Mouse (Mus musculus) G1E (cell line): ENCODE results near the gene Samm50. TPM values are rescaled to one million over a fixed set of nuclear protein-coding genes. Genes with fewer than 3 reads are reported as not detected.

ENCODE experiments used
- ATAC-seq: 2 replicates; pipeline ENCODE4 v1.8.0; 2016; ENCODE audit warnings: mild to moderate bottlenecking; ENCODE audit not compliant: insufficient number of reproducible peaks, poor library complexity, low FRiP score, severe bottlenecking; ENCODE audit errors: extremely low read depth
- DNase-seq: peaks from one replicate; pipeline ENCODE4 v3.0.0; 2012; ENCODE audit warnings: low spot score
- H3K27me3 ChIP-seq: 2 replicates; pipeline ENCODE4 v1.6.1; 2012; ENCODE audit warnings: mild to moderate bottlenecking, low read length, inconsistent platforms; ENCODE audit not compliant: insufficient read depth
- H3K36me3 ChIP-seq: replicated peaks from 2 replicates; pipeline ENCODE3; 2012; ENCODE audit warnings: mild to moderate bottlenecking, inconsistent platforms
- H3K4me1 ChIP-seq: 2 replicates; pipeline ENCODE4 v1.6.1; 2012; ENCODE audit warnings: low read depth, low read length, inconsistent platforms, mixed read lengths; ENCODE audit not compliant: insufficient read depth
- H3K4me3 ChIP-seq: 2 replicates; pipeline ENCODE4 v1.5.1; 2012; ENCODE audit warnings: low read depth, mild to moderate bottlenecking, inconsistent platforms, low read length, moderate library complexity, mixed read lengths
- H3K9me3 ChIP-seq: replicated peaks from 2 replicates; pipeline ENCODE4 v1.6.1; 2012; ENCODE audit warnings: inconsistent platforms
- CTCF ChIP-seq: IDR thresholded peaks from 2 replicates; pipeline ENCODE4 v1.5.1; 2012; ENCODE audit warnings: low read depth, low read length, inconsistent platforms, mixed read lengths
- GATA1 ChIP-seq: IDR thresholded peaks from 2 replicates; pipeline ENCODE4 v1.6.1; 2012; ENCODE audit warnings: borderline replicate concordance, low read length, inconsistent platforms, mixed read lengths
- GATA2 ChIP-seq: IDR thresholded peaks from 2 replicates; pipeline ENCODE4 v1.6.1; 2012; ENCODE audit warnings: low read depth, low read length, inconsistent platforms, borderline replicate concordance
- POLR2AphosphoS5 ChIP-seq: IDR thresholded peaks from 2 replicates; pipeline ENCODE4 v1.6.1; 2012; ENCODE audit warnings: low read depth, low read length, inconsistent platforms; ENCODE audit not compliant: insufficient replicate concordance
- TAL1 ChIP-seq: conservative IDR thresholded peaks from 2 replicates; pipeline ENCODE4 v1.6.1; 2012; ENCODE audit warnings: low read depth, low read length, inconsistent platforms, mixed read lengths
- polyA plus RNA-seq: library from polyadenylated mRNA; stranded (reverse); fragments of >175 nt; gene quantifications from 2 replicates; pipeline ENCODE4 v1.2.3, GENCODE M21; 2012
- total RNA-seq, 2 experiments: library from RNA; stranded (forward) in 1 of 2; stranded (reverse) in 1 of 2; fragments of 200-1000 nt in 1 of 2; fragments of >200 nt in 1 of 2; fragmentation: Nextera tagmentation in 1 of 2; gene quantifications; 2 replicates each; pipeline ENCODE4 v1.2.3; 2014 to 2017

The Samm50 gene
- total and polyA plus RNA-seq, 3 experiments: 46.5 to 61.4 (median 51.2) TPM

DNA sequence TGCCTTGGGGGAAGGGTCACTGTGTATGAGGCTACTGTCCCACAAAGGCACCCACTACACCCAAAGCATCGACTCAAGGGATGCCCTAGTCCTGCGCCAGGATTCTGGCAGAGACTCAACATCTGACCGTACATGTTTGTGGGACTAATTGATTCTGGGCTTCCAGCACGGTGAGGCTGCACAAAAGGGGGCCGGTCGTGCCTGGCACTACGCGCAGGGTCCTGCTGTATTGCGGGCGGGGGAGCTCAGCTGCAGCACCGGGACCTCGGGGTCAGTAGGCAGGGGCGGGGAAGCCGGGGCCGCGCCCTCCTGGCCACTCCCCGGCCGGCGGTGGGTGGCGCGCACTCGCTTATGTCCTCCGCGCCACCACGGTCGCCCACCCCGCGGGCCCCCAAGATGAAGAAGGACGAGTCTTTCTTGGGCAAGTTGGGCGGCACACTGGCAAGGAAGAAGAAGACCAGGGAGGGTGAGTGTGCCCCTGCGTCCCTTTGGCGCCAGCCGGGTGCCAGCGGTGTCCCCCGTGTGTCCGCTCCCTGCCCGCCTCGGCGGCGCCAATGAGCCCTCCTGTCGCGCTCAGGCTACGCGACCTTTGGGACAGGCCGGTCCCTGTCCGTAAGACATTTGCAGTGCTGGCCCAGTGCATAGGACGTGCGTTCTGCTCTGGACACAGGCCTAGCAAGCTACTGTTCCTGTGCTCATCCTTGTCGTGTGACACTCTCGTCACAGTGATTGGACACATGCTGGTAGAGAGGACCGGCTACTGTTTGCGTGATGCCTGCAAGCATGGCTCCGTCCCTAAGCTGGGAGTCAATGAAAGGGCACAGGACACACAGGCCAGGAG lies 39.9 kb downstream of the Samm50 start, which contains the start of gene Parvb:
Gene Parvb (plus strand): TSS at position 323 of the 841 bp plus-strand sequence.
- peaks cover 59% of the 10 kb centered on the region for H3K9me3 ChIP-seq

DNA sequence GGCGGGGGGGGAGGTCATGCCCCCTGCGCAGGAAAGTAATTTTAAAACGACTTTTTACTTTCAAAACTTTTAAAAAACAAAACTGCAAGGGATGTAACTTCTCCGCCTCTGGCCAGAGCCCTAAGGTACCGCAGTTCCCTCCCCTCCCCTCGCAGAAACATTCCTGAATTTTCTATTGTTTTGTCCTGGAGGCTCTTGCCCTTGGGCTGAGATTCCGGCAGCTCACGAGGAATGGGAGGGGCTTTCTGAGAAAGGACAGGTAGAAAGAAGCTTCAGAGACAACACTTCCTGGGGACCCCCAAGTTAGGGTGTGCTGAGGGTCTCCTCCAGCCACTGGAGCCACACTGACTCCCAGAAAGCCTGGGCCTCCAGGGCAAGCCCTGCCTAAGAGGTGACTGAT lies 40.6 kb downstream of the Samm50 start:
- H3K36me3 ChIP-seq: no peaks in the 10 kb centered on the region
- DNase-seq: no peak
- no peaks in the 10 kb centered on the region for H3K4me1 ChIP-seq
- TF ChIP-seq CTCF: no peak
- no peak for TF ChIP-seq POLR2AphosphoS5
- TF ChIP-seq GATA1: no peak
- no peak for ATAC-seq
- no peak overlapping the region for H3K4me3 ChIP-seq
- H3K27me3 ChIP-seq: no peaks in the 10 kb centered on the region
- H3K9me3 ChIP-seq: peaks cover 62% of the 10 kb centered on the region

More for the DNA sequence above, 39.9 kb downstream of the Samm50 start, which contains the start of gene Parvb:
- ATAC-seq (no peak), DNase-seq (no peak)
- no peaks in the 10 kb centered on the region for H3K36me3 ChIP-seq
- H3K4me1 ChIP-seq: no peaks in the 10 kb centered on the region
- TF ChIP-seq CTCF (no peak), GATA2 (no peak), TAL1 (no peak), POLR2AphosphoS5 (no peak), GATA1 (no peak)
- H3K27me3 ChIP-seq: no peaks in the 10 kb centered on the region
- H3K4me3 ChIP-seq: 0 out of 2 replicates have a peak within 1 kb of the TSS, but pooled peaks have one; percentile 14

DNA sequence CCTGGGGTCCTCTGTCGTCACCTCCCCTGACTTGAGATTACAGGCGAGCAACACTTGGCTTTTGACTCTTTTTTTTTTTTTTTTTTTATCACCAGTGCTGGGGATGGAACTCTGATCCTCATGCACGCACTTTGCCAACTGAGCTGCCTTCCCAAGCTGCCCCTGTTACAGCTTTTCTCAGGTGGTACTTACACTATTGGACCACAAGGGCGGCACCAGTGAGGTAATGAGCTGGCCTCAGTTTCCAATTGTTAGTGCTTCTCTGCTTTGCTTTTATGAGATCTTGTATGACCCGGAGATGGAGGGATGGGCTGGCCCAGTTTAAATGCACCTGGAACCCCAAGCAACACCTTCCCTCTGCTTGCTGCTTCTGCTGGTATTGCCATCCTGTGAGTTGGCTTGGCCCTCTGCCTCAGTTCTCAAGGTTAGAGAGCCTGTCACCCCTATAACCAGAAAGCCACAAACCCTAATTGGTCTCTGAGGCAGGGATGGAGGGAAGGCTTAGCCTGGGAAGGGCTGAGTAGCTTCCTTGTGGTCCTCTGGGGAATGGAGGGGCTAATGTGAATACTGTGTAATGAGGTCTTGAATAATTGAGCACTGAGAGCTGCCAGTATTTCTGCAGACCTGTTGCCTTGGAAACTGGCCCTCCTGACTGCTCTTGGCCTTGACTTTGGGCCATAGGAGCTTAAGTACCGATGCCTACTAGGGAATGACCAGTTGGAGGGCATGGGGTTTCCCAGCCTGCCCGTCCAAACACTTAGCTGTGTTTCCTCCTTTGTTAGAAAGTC lies 42.9 kb downstream of the Samm50 start:
- no peaks in the 10 kb centered on the region for H3K27me3 ChIP-seq
- H3K4me1 ChIP-seq: no peaks in the 10 kb centered on the region
- no peaks in the 10 kb centered on the region for H3K36me3 ChIP-seq
- H3K4me3 ChIP-seq: no peak overlapping the region
- TF ChIP-seq TAL1 (no peak), GATA2 (no peak), POLR2AphosphoS5 (no peak), CTCF (no peak), GATA1 (no peak)
- DNase-seq (no peak), ATAC-seq (no peak)
- H3K9me3 ChIP-seq: peaks cover 74% of the 10 kb centered on the region

GRCm38 (mm10) chr15:84235646-84236045 lies 43.6 kb downstream of the Samm50 start:
- Histone ChIP-seq H3K4me1 (no peaks in the 10 kb centered on the region), H3K36me3 (no peaks in the 10 kb centered on the region), H3K27me3 (no peaks in the 10 kb centered on the region), H3K9me3 (peaks cover 73% of the 10 kb centered on the region), H3K4me3 (no peak overlapping the region)
- no peak for DNase-seq
- no peak for ATAC-seq
- no peak for TF ChIP-seq GATA1
- TF ChIP-seq POLR2AphosphoS5: no peak
- TF ChIP-seq CTCF: no peak
- no peak for TF ChIP-seq TAL1
- TF ChIP-seq GATA2: no peak

DNA sequence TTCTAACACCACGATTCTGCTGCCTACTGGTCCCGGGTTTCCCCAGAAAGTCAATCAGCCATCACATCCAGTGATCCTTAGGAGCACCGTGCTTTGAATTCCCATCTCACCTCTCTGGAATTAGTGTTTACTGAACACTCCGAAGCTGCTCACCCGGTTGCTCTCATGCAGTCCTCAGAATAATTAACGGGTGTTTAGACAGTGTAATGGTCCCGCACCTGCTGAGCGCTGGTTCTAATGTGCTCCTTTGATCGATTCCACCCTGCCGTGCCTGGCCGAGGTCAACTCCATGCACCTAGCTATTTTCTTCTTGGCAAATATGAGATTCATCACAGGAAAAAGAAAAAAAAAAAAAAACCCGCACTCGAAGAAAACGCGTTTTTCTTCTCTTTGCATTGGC lies 46.5 kb downstream of the Samm50 start:
- Histone ChIP-seq H3K4me3 (no peak overlapping the region), H3K36me3 (no peaks in the 10 kb centered on the region), H3K27me3 (no peaks in the 10 kb centered on the region), H3K9me3 (peaks cover 62% of the 10 kb centered on the region), H3K4me1 (no peaks in the 10 kb centered on the region)
- TF ChIP-seq GATA1 (no peak), POLR2AphosphoS5 (no peak), TAL1 (no peak)
- DNase-seq: no peak
- ATAC-seq: no peak

DNA sequence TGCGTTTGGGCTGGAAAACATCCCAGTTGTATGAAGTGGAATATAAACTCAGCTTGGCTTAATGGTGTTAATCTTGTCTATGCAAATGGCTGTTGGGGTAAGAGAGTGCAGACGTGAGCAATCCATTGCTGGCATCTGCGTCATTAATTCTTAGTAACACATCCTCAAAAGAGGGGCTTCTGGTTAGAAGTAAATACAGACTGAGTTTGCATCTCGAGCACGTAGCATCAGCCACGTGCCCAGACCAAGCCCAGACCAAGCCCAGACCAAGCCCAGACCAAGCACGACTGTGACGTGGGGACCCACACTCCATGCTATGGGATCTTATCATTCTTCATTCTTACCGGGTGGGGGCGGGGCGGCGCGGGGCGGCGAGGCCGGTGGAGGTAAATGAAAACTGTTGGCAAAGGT lies 47.0 kb downstream of the Samm50 start:
- Histone ChIP-seq H3K4me1 (no peaks in the 10 kb centered on the region), H3K27me3 (no peaks in the 10 kb centered on the region), H3K9me3 (peaks cover 62% of the 10 kb centered on the region), H3K36me3 (no peaks in the 10 kb centered on the region), H3K4me3 (no peak overlapping the region)
- ATAC-seq (no peak), DNase-seq (no peak)
- TF ChIP-seq CTCF: no peak
- TF ChIP-seq TAL1: no peak
- no peak for TF ChIP-seq POLR2AphosphoS5
- no peak for TF ChIP-seq GATA1
- no peak for TF ChIP-seq GATA2
